Mouse (Mus musculus): Measurements from ENCODE around the gene C1qtnf7. TPM values are rescaled to one million over a fixed set of nuclear protein-coding genes. Genes with fewer than 3 reads are reported as not detected.

The C1qtnf7 gene
- polyA plus RNA-seq, 1 experiment from 2014 or later = 1.3 TPM

- H3K4me2 ChIP-seq (replicated peaks; ENCODE audit: low read depth, low read length) = no peak overlapping the region
- no peak overlapping the region for H3K27ac ChIP-seq (ENCODE audit: low read depth, low read length)
- no peak overlapping the region for H3K4me3 ChIP-seq (ENCODE audit: low read depth, low read length)
- DNase-seq (ENCODE audit: low spot score) = no peak
- WGBS = 65% methylated on average over 6 of the region's 6 CpGs
- no peak for ATAC-seq (ENCODE audit: low FRiP score)
- H3K4me1 ChIP-seq (replicated peaks; ENCODE audit: control insufficient read depth, insufficient read depth, low read length) = no peaks in the 10 kb centered on the region
- H3K27me3 ChIP-seq (ENCODE audit: control insufficient read depth, insufficient read depth, low read length) = no peaks in the 10 kb centered on the region
- no peak overlapping the region for H3K9ac ChIP-seq (ENCODE audit: low read depth, low read length)
- no peaks in the 10 kb centered on the region for H3K36me3 ChIP-seq (ENCODE audit: control insufficient read depth, insufficient read depth, low read length)
- H3K9me3 ChIP-seq (ENCODE audit: control insufficient read depth, low read length) = no peaks in the 10 kb centered on the region
Observed at GRCm38 (mm10) chr5:43526874-43527584, 11.7 kb downstream of the C1qtnf7 start.

DNA sequence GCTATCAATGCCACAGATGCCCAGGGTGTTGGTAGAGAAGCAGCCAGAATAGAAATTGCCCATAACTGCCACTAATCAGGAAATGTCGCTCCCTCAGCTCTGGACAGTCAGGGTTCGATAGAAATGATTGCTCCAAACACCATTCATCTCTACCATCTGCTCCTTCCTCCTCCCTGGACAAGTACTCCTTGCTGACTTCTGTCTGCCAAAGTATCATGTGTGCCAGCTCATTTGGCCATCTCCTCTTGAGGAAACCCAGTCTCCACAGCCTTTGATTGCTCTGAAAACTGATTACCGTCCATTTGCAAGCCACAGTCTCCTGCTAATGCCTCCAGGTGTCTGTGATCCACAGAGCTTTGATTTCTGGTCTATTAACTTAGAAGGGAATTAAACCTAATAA is 14.8 kb downstream of the C1qtnf7 start:
- no peak overlapping the region for H3K9ac ChIP-seq (ENCODE audit: low read depth, low read length)
- no peak for ATAC-seq (ENCODE audit: low FRiP score)
- H3K9me3 ChIP-seq (ENCODE audit: control insufficient read depth, low read length) = no peaks in the 10 kb centered on the region
- no peaks in the 10 kb centered on the region for H3K27me3 ChIP-seq (ENCODE audit: control insufficient read depth, insufficient read depth, low read length)
- WGBS = 92% methylated on average over 3 of the region's 3 CpGs
- no peak for DNase-seq (ENCODE audit: low spot score)
- H3K4me2 ChIP-seq (replicated peaks; ENCODE audit: low read depth, low read length) = no peak overlapping the region
- no peak overlapping the region for H3K27ac ChIP-seq (ENCODE audit: low read depth, low read length)
- no peak overlapping the region for H3K4me3 ChIP-seq (ENCODE audit: low read depth, low read length)
- H3K4me1 ChIP-seq (replicated peaks; ENCODE audit: control insufficient read depth, insufficient read depth, low read length) = no peaks in the 10 kb centered on the region
- no peaks in the 10 kb centered on the region for H3K36me3 ChIP-seq (ENCODE audit: control insufficient read depth, insufficient read depth, low read length)

DNA sequence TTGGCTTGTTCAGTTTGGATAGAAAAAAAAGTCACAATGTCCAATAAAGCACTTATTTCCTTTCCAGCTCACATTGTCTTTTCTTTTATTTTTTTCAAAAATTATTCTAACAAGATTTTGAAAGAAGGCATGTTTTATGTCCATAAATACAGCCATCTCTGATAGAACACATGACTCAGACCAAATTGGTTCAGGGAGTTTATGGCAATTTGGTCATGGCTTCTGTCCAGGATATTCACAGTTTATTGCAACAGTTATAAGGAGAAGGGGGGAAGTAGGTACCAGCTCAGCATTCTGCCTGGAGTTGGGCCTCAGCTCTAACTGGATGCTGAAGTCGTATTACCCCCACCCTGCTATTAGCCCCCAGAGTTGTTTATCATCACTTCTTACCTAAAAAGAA is 15.5 kb downstream of the C1qtnf7 start:
- Histone ChIP-seq H3K9me3 (ENCODE audit: control insufficient read depth, low read length) (no peaks in the 10 kb centered on the region), H3K4me2 (replicated peaks; ENCODE audit: low read depth, low read length) (no peak overlapping the region), H3K9ac (ENCODE audit: low read depth, low read length) (no peak overlapping the region), H3K36me3 (ENCODE audit: control insufficient read depth, insufficient read depth, low read length) (no peaks in the 10 kb centered on the region), H3K27ac (ENCODE audit: low read depth, low read length) (no peak overlapping the region), H3K4me3 (ENCODE audit: low read depth, low read length) (no peak overlapping the region), H3K4me1 (replicated peaks; ENCODE audit: control insufficient read depth, insufficient read depth, low read length) (no peaks in the 10 kb centered on the region), H3K27me3 (ENCODE audit: control insufficient read depth, insufficient read depth, low read length) (no peaks in the 10 kb centered on the region)
- DNase-seq (ENCODE audit: low spot score) (no peak), ATAC-seq (ENCODE audit: low FRiP score) (no peak)
- WGBS = 89% methylated on average over 1 of the region's 1 CpGs

DNA sequence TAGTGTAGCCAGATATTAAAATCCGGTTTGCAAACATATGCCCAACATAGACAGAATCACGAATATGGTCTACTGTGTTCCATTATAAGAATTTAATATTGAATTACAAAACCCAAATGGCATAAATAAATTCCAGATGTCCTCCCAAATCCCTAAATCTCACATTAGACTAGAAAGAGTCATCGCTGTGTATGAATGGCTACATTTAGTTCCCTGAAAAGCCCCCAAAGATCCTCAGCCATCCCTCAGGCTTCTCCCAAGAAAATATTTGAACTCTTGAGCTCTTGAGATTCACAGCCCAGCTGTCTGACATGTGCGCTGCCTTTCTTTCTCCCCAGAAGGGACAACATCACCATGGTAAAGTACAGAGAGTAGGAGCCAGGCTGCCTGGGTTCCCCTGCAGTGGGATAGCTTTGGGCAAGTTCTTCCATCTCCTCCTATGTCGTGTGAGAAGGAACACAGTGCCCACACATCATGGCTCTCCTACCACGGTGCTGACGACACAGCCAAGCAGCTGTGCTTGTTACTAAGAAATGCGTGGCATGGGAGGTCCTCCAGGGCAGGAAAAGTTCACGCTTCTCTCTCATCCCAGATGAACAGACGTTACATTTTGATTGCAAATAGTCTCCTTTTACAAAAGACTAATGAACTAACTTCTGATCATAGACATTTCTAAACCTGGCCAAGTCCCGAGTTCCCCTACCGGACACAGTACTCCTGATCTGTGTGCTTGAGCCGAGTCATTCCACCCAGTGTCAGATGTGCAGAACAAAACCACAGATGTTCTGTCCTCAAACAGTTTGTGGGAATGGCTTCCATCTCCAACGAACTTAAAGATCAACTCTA is 23.2 kb downstream of the C1qtnf7 start:
- 81% methylated on average over 14 of the region's 14 CpGs for WGBS
- Histone ChIP-seq H3K9ac (ENCODE audit: low read depth, low read length) (no peak overlapping the region), H3K4me3 (ENCODE audit: low read depth, low read length) (no peak overlapping the region), H3K4me2 (replicated peaks; ENCODE audit: low read depth, low read length) (no peak overlapping the region), H3K4me1 (replicated peaks; ENCODE audit: control insufficient read depth, insufficient read depth, low read length) (no peaks in the 10 kb centered on the region), H3K9me3 (ENCODE audit: control insufficient read depth, low read length) (no peaks in the 10 kb centered on the region), H3K27ac (ENCODE audit: low read depth, low read length) (no peak overlapping the region), H3K27me3 (ENCODE audit: control insufficient read depth, insufficient read depth, low read length) (no peaks in the 10 kb centered on the region), H3K36me3 (ENCODE audit: control insufficient read depth, insufficient read depth, low read length) (no peaks in the 10 kb centered on the region)
- ATAC-seq (ENCODE audit: low FRiP score) (no peak), DNase-seq (ENCODE audit: low spot score) (no peak)

DNA sequence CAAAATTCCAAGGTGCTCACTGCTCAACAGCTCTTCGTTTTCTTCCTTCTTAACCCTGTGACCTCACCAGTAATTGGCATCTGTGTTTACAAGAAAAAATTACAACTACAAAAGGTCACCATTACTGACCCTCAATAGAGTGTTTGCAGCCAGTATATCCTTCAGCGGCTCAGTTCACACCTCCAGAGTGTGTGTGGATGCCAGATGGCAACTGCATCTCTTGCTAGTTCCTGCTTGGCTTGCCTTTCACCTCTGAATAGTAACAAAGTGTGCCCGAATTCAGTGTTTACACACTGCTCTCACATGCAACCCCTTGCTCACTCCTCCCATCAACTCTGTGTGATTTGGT is 23.8 kb downstream of the C1qtnf7 start:
- DNase-seq (ENCODE audit: low spot score) (no peak), ATAC-seq (ENCODE audit: low FRiP score) (no peak)
- no peaks in the 10 kb centered on the region for H3K4me1 ChIP-seq (replicated peaks; ENCODE audit: control insufficient read depth, insufficient read depth, low read length)
- no peak overlapping the region for H3K9ac ChIP-seq (ENCODE audit: low read depth, low read length)
- H3K9me3 ChIP-seq (ENCODE audit: control insufficient read depth, low read length) = no peaks in the 10 kb centered on the region; the same call in 1 of the 2 replicates
- 69% methylated on average over 3 of the region's 3 CpGs for WGBS
- H3K4me2 ChIP-seq (replicated peaks; ENCODE audit: low read depth, low read length) = no peak overlapping the region
- H3K36me3 ChIP-seq (ENCODE audit: control insufficient read depth, insufficient read depth, low read length) = no peaks in the 10 kb centered on the region
- no peaks in the 10 kb centered on the region for H3K27me3 ChIP-seq (ENCODE audit: control insufficient read depth, insufficient read depth, low read length)
- no peak overlapping the region for H3K27ac ChIP-seq (ENCODE audit: low read depth, low read length)
- H3K4me3 ChIP-seq (ENCODE audit: low read depth, low read length) = no peak overlapping the region

GRCm38 (mm10) chr5:43539871-43540270 is 24.5 kb downstream of the C1qtnf7 start:
- Histone ChIP-seq H3K27me3 (ENCODE audit: control insufficient read depth, insufficient read depth, low read length) (no peaks in the 10 kb centered on the region), H3K9ac (ENCODE audit: low read depth, low read length) (no peak overlapping the region), H3K4me1 (replicated peaks; ENCODE audit: control insufficient read depth, insufficient read depth, low read length) (no peaks in the 10 kb centered on the region), H3K9me3 (ENCODE audit: control insufficient read depth, low read length) (no peaks in the 10 kb centered on the region; the same call in 1 of the 2 replicates), H3K36me3 (ENCODE audit: control insufficient read depth, insufficient read depth, low read length) (no peaks in the 10 kb centered on the region), H3K27ac (ENCODE audit: low read depth, low read length) (no peak overlapping the region), H3K4me3 (ENCODE audit: low read depth, low read length) (no peak overlapping the region), H3K4me2 (replicated peaks; ENCODE audit: low read depth, low read length) (no peak overlapping the region)
- no peak for ATAC-seq (ENCODE audit: low FRiP score)
- DNase-seq (ENCODE audit: low spot score) = no peak

DNA sequence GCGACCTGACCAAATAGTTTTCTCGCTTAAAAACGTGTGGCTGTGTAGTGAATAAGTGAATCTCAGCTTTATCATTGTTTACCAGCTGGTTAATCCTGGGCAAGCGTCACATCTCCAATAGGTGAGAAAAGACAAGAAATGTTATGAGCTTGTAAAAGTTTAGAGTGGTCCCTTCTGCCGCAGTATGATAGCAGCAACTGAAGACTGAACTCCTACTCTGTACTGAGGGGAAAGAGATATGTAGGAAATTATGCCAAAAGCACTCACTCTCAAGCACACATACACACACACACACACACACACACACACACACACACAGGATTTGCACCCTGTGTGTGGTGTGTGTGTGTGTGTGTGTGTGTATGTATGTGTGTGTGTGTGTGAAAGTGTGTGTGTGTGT is 26.2 kb downstream of the C1qtnf7 start:
- H3K36me3 ChIP-seq (ENCODE audit: control insufficient read depth, insufficient read depth, low read length) = no peaks in the 10 kb centered on the region
- no peaks in the 10 kb centered on the region for H3K4me1 ChIP-seq (replicated peaks; ENCODE audit: control insufficient read depth, insufficient read depth, low read length)
- no peak for ATAC-seq (ENCODE audit: low FRiP score)
- H3K9ac ChIP-seq (ENCODE audit: low read depth, low read length) = no peak overlapping the region
- H3K27me3 ChIP-seq (ENCODE audit: control insufficient read depth, insufficient read depth, low read length) = no peaks in the 10 kb centered on the region
- no peak overlapping the region for H3K4me2 ChIP-seq (replicated peaks; ENCODE audit: low read depth, low read length)
- no peak overlapping the region for H3K4me3 ChIP-seq (ENCODE audit: low read depth, low read length)
- WGBS = 85% methylated on average over 5 of the region's 5 CpGs
- H3K9me3 ChIP-seq (ENCODE audit: control insufficient read depth, low read length) = no peaks in the 10 kb centered on the region; the same call in 1 of the 2 replicates
- DNase-seq (ENCODE audit: low spot score) = no peak
- no peak overlapping the region for H3K27ac ChIP-seq (ENCODE audit: low read depth, low read length)

GRCm38 (mm10) chr5:43542246-43542845 is 27.0 kb downstream of the C1qtnf7 start:
- Histone ChIP-seq H3K36me3 (ENCODE audit: control insufficient read depth, insufficient read depth, low read length) (no peaks in the 10 kb centered on the region), H3K27me3 (ENCODE audit: control insufficient read depth, insufficient read depth, low read length) (no peaks in the 10 kb centered on the region), H3K27ac (ENCODE audit: low read depth, low read length) (no peak overlapping the region), H3K9me3 (ENCODE audit: control insufficient read depth, low read length) (no peaks in the 10 kb centered on the region; the same call in 1 of the 2 replicates), H3K4me3 (ENCODE audit: low read depth, low read length) (no peak overlapping the region), H3K4me2 (replicated peaks; ENCODE audit: low read depth, low read length) (no peak overlapping the region), H3K9ac (ENCODE audit: low read depth, low read length) (no peak overlapping the region), H3K4me1 (replicated peaks; ENCODE audit: control insufficient read depth, insufficient read depth, low read length) (no peaks in the 10 kb centered on the region)
- WGBS = 78% methylated on average over 7 of the region's 7 CpGs
- DNase-seq (ENCODE audit: low spot score) = no peak
- ATAC-seq (ENCODE audit: low FRiP score) = no peak
